Mouse (Mus musculus): Measurements from ENCODE around the gene Limch1. TPM values are rescaled to one million over a fixed set of nuclear protein-coding genes. Genes with fewer than 3 reads are reported as not detected.

Gene Limch1
- polyA plus RNA-seq, 1 experiment from 2014 or later, result 35.1 TPM

DNA sequence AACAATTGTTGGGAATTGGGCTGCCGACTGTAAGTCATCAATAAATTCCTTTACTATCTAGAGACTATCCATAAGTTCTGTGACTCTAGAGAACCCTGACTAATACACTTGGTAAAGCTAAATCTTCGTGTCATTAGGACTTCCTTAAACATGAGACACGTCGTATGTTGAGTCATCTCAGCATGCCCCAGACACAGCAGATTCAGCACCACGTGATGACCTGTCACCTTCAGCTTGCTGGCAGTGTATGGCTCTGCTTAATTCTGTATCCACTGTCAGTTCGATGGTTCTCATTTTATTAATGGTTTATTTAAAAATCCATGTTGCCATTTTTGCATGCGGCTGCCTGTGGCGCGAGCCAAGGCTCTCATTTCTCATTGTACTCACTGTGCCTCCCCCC, 298.3 kb downstream of the Limch1 start:
- 83% methylated on average over 9 of the region's 9 CpGs for WGBS
- peaks cover 3% of the 10 kb centered on the region; the same call in 1 of the 2 replicates for H3K36me3 ChIP-seq
- no peak overlapping the region for H3K4me3 ChIP-seq (replicated peaks)
- no peak overlapping the region for H3K27ac ChIP-seq
- no peak for ATAC-seq (replicated peaks; ENCODE audit: low FRiP score)
- no peak overlapping the region for H3K9ac ChIP-seq
- no peak overlapping the region for H3K4me2 ChIP-seq
- H3K27me3 ChIP-seq, result no peaks in the 10 kb centered on the region
- no peaks in the 10 kb centered on the region for H3K9me3 ChIP-seq (replicated peaks)
- no peaks in the 10 kb centered on the region for H3K4me1 ChIP-seq

DNA sequence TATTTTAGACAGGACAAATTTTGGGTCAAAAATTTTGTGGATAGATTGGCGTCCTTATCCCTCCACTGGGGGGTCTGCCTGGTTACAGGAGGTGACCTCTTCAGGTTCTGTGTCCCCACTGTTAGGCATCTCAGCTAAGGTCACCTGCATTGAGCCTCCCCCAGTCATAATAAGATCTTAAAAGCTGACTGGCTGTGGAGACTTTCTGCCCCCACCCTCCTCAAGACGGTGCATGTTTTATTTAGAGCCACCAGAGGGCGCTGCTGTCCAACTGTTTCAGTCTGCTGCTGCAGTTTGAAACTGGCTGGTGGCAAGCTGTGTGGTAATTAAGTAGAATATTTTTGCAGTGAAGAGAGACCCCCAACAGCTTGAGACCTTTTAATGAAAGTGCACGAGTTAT, 302.4 kb downstream of the Limch1 start:
- Histone ChIP-seq H3K9me3 (replicated peaks) (no peaks in the 10 kb centered on the region), H3K27ac (no peak overlapping the region), H3K9ac (no peak overlapping the region), H3K27me3 (no peaks in the 10 kb centered on the region), H3K4me2 (no peak overlapping the region), H3K4me3 (replicated peaks) (no peak overlapping the region), H3K4me1 (no peaks in the 10 kb centered on the region), H3K36me3 (peaks cover 3% of the 10 kb centered on the region; the same call in 1 of the 2 replicates)
- no peak for ATAC-seq (replicated peaks; ENCODE audit: low FRiP score)
- 20% methylated on average over 4 of the region's 4 CpGs for WGBS

DNA sequence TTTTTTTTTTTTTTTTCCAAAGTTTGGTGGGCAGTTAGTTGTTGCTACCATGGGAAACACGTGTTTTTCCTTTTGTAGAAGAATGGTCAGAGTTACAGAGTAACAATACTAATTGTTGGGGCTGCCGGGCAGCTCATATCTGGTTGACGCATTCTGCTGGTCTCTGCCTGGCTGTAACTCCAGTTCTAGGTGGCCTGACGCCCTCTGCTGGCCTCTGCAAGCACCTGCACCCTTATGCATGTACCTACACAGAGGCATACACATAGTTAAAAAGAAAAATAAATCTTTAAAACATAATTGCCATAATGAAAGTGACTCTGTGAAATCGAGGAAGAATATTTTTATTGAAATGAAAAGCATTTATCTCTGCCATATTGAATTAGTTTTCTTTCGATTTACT, 312.2 kb downstream of the Limch1 start:
- Histone ChIP-seq H3K36me3 (peaks cover 2% of the 10 kb centered on the region; the same call in 1 of the 2 replicates), H3K4me2 (no peak overlapping the region), H3K9ac (no peak overlapping the region), H3K27me3 (no peaks in the 10 kb centered on the region), H3K27ac (no peak overlapping the region), H3K4me3 (replicated peaks) (no peak overlapping the region), H3K4me1 (no peaks in the 10 kb centered on the region), H3K9me3 (replicated peaks) (no peaks in the 10 kb centered on the region)
- no peak for ATAC-seq (replicated peaks; ENCODE audit: low FRiP score)
- WGBS, result 92% methylated on average over 6 of the region's 6 CpGs

DNA sequence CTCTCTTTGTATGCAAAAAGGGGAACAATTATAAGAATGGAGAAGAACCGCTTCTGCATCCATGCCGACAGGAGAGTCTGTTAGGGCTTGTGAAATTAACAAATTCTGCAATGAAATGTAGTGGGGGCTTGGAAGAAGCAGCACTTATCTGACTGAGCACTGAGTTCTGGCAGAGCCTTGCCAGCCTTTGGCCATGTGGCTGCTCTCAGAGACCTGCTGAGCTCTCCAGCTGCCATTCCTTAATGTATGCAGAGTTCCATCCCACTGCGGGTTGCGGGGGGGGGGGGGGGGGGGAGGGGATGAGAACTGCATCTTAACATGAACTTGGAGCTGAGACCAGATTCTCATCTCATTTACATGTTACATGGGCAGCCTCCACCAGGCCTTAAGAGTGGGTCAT, 314.9 kb downstream of the Limch1 start:
- WGBS, result 38% methylated on average over 4 of the region's 4 CpGs
- no peaks in the 10 kb centered on the region for H3K36me3 ChIP-seq
- no peaks in the 10 kb centered on the region for H3K27me3 ChIP-seq
- no peak overlapping the region for H3K9ac ChIP-seq
- no peak overlapping the region for H3K27ac ChIP-seq
- no peaks in the 10 kb centered on the region for H3K9me3 ChIP-seq (replicated peaks)
- no peak for ATAC-seq (replicated peaks; ENCODE audit: low FRiP score)
- no peak overlapping the region for H3K4me2 ChIP-seq
- no peaks in the 10 kb centered on the region for H3K4me1 ChIP-seq
- no peak overlapping the region for H3K4me3 ChIP-seq (replicated peaks)

DNA sequence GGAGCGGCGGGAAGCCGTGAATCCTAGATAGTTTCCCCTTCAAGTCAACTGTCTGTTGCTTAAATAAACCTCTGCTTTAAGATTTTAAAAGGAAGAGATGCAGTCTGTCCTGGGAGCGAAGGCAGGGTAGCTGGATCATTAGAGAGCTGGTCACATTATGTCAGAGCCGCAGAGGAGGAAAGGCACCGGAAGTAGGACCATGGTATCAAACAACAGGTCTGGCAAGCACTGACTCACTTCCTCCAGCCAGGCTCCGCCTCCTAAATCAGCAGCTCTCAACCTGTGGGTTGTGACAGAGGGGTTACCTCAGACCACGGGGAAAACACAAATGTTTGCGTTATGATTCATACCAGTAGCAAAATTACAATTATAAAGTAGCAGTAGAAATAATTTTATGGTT, 318.0 kb downstream of the Limch1 start:
- Histone ChIP-seq H3K36me3 (no peaks in the 10 kb centered on the region), H3K27ac (no peak overlapping the region), H3K9ac (no peak overlapping the region), H3K4me1 (no peaks in the 10 kb centered on the region), H3K4me3 (replicated peaks) (no peak overlapping the region), H3K27me3 (no peaks in the 10 kb centered on the region), H3K9me3 (replicated peaks) (no peaks in the 10 kb centered on the region), H3K4me2 (no peak overlapping the region)
- WGBS, result 70% methylated on average over 9 of the region's 9 CpGs
- ATAC-seq (replicated peaks; ENCODE audit: low FRiP score), result no peak

DNA sequence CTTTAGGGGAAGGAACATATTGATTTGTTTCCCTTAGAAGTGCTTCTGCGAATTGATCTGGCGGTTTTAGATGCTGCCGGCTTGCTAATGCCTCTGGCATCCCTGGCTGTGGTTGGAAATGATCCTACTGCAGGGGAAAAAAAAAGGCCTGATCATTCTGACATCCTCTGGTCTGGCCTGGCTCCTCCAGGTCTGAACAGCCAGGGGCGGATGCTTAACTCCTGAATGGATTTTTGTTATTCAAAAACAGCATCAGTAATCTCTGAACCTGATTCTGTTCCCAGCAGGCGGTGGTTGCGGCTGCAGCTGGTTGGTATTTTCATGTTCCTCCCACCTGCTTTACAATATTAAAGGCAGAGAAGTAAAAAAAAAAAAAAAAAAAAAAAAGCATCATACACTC, 337.5 kb downstream of the Limch1 start:
- no peak for ATAC-seq (replicated peaks; ENCODE audit: low FRiP score)
- Histone ChIP-seq H3K4me2 (no peak overlapping the region), H3K4me1 (no peaks in the 10 kb centered on the region), H3K9ac (no peak overlapping the region), H3K36me3 (no peaks in the 10 kb centered on the region), H3K9me3 (replicated peaks) (peaks cover 3% of the 10 kb centered on the region; the same call in 1 of the 2 replicates), H3K4me3 (replicated peaks) (no peak overlapping the region), H3K27me3 (peaks cover 63% of the 10 kb centered on the region), H3K27ac (no peak overlapping the region)
- WGBS, result 43% methylated on average over 6 of the region's 6 CpGs

DNA sequence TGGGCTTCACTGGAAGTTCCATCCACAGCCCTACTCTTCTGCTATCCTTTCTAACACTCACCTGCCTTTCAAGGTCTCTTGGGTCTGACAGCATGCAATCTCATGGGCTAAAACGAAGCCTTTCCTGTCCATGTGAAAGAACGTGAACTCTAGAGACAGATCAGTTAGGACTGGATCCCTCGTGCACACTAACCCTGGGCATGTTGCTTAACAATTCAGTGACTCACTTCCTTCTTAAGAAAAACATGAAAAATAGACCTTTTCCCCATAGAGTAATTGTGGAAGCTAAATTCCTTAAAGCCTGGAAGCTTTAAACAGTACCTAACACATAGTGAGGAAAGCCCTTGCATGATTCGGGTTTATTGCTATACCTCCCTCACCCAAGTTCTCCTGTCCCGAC, 345.2 kb downstream of the Limch1 start:
- Histone ChIP-seq H3K4me1 (peaks cover 3% of the 10 kb centered on the region), H3K36me3 (no peaks in the 10 kb centered on the region), H3K27ac (no peak overlapping the region), H3K9ac (no peak overlapping the region), H3K4me2 (no peak overlapping the region), H3K27me3 (peaks cover 85% of the 10 kb centered on the region), H3K9me3 (replicated peaks) (no peaks in the 10 kb centered on the region), H3K4me3 (replicated peaks) (no peak overlapping the region)
- no peak for ATAC-seq (replicated peaks; ENCODE audit: low FRiP score)
- WGBS, result 71% methylated on average over 5 of the region's 5 CpGs

DNA sequence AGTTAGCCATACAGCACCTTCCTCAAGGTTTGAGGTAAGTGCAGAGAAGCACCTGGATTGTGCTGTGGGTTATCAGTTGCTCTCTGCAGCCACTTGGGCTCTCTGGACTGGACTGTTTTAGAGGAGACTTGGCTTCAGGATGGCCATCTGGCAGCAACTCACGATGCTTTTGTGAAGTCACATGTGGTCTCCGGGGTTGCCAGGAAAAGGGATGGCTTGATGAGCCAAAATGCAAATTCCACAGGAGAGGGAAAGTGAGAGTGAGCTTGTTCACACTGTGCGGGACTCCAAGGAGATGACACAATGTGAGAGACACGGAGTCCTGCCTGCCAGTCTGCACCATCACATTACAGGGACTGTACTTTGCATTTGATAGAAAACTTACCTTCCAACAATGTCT, 346.1 kb downstream of the Limch1 start:
- Histone ChIP-seq H3K9ac (no peak overlapping the region), H3K4me1 (peaks cover 11% of the 10 kb centered on the region), H3K27me3 (peaks cover 92% of the 10 kb centered on the region), H3K4me2 (no peak overlapping the region), H3K9me3 (replicated peaks) (no peaks in the 10 kb centered on the region), H3K4me3 (replicated peaks) (no peak overlapping the region), H3K36me3 (no peaks in the 10 kb centered on the region), H3K27ac (no peak overlapping the region)
- WGBS, result 21% methylated on average over 4 of the region's 4 CpGs
- no peak for ATAC-seq (replicated peaks; ENCODE audit: low FRiP score)

DNA sequence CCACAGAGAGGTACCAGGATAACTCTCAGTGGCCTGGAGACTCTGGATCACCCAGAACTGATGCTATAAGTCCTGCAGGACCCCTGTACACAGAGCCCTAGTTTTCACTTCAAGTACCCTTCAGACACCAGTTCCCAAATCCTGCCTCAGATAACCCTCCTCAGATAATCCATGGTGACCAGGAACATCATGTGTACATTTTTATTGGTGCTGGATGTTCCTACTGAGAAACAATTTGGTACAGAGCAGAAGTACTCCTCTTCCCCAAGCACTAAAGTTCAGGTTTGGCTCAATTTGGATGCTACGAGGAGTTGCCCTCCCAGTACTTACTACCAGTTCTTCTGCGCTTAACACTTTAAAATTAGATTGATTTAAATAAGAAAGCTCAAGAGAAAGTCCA, 348.4 kb downstream of the Limch1 start:
- no peaks in the 10 kb centered on the region for H3K9me3 ChIP-seq (replicated peaks)
- H3K4me2 ChIP-seq, result no peak overlapping the region
- H3K36me3 ChIP-seq, result no peaks in the 10 kb centered on the region
- no peak overlapping the region for H3K27ac ChIP-seq
- H3K4me3 ChIP-seq (replicated peaks), result no peak overlapping the region
- no peak overlapping the region for H3K9ac ChIP-seq
- 6% methylated on average over 2 of the region's 2 CpGs for WGBS
- no peak for ATAC-seq (replicated peaks; ENCODE audit: low FRiP score)
- H3K4me1 ChIP-seq, result peaks cover 11% of the 10 kb centered on the region
- H3K27me3 ChIP-seq, result peaks cover 96% of the 10 kb centered on the region

DNA sequence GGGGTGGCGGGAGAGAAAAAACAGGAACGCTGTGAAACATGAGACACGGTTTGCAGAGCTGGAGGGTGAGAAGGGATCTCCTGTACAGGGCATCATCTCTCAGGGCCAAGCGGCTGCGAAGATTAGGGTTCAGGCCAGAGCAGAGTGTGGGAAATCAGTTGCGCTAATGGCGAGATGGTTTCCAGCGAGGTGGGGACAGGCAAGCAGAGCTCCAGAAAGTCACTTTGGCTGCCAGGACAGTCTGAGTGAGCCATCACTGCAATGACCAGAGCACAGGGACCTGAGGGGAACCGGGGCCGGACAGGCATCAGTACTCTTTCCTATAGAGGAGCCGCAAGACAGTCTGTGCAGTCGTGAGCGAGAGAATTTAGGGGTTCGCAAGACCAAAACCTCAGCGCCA, 349.5 kb downstream of the Limch1 start:
- H3K27ac ChIP-seq, result no peak overlapping the region
- H3K4me3 ChIP-seq (replicated peaks), result no peak overlapping the region
- peaks cover 11% of the 10 kb centered on the region for H3K4me1 ChIP-seq
- no peaks in the 10 kb centered on the region for H3K9me3 ChIP-seq (replicated peaks)
- ATAC-seq (replicated peaks; ENCODE audit: low FRiP score), result no peak
- H3K27me3 ChIP-seq, result peaks cover 98% of the 10 kb centered on the region
- H3K9ac ChIP-seq, result no peak overlapping the region
- no peak overlapping the region for H3K4me2 ChIP-seq
- WGBS, result 1% methylated on average over 15 of the region's 15 CpGs
- H3K36me3 ChIP-seq, result no peaks in the 10 kb centered on the region

DNA sequence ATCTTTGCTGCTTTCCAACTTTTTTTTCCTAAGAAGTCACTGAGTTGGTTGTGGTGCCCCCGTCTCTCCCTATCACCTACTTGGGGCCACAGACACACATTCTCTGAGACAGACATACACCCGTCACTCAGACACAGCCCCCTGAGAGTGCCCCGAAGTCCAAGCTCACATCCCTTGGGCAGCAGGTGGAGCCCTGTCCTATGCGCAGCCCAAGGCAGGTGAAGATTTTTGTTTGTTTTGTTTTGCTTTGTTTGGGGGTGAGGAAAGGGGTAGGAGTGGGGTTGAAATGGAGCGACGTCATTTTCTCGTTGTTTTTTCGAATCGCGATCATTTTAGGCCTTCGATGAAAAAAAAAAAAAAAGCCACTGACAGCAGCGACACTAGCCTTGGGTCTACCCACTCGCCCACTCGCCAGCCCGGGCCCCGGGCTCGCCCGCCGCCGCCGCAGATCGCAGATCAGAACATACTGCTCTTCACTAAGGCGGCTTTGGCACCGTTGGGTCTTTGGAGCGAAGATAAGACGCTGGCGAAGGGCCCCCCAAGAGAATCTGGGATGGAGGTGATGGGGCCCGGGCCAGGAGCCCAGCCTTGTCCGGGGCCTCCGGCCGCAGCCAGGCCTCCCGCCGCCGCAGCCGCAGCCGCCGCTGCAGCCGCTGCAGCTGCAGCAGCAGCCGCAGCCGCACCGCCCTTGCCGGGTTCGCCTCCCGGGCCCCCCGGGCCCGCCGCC, 350.2 kb downstream of the Limch1 start:
- Histone ChIP-seq H3K27me3 (peaks cover 98% of the 10 kb centered on the region), H3K4me1 (peaks cover 11% of the 10 kb centered on the region), H3K4me3 (replicated peaks) (peak overlapping the region; percentile 36), H3K27ac (no peak overlapping the region), H3K4me2 (peak overlapping the region; percentile 55), H3K9me3 (replicated peaks) (no peaks in the 10 kb centered on the region), H3K36me3 (no peaks in the 10 kb centered on the region), H3K9ac (no peak overlapping the region)
- under 1% methylated on average over 47 of the region's 47 CpGs for WGBS
- ATAC-seq (replicated peaks; ENCODE audit: low FRiP score), result no peak

DNA sequence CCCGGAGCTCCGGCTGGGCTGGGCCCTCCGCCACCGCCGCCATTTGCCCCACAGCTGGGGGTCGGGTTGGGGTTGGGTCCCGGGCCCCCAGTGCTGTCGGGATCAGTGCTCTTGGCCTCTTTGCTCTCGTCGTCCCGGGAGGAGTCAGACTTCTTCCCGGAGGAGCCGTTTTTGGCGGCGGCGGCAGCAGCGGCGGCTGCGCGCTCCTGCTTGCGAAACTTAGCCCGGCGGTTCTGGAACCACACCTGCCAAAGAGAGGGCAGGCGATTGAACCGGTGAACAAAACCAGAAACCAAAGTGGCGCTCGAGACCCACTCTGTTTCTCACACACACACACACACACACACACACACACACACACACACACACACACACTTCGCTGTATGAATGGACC, 350.7 kb downstream of the Limch1 start:
- H3K4me2 ChIP-seq, result peak overlapping the region; percentile 55
- WGBS, result under 1% methylated on average over 28 of the region's 28 CpGs
- peaks cover 98% of the 10 kb centered on the region for H3K27me3 ChIP-seq
- no peaks in the 10 kb centered on the region for H3K9me3 ChIP-seq (replicated peaks)
- H3K36me3 ChIP-seq, result no peaks in the 10 kb centered on the region
- peak overlapping the region; percentile 36 for H3K4me3 ChIP-seq (replicated peaks)
- no peak for ATAC-seq (replicated peaks; ENCODE audit: low FRiP score)
- no peak overlapping the region for H3K27ac ChIP-seq
- peaks cover 11% of the 10 kb centered on the region for H3K4me1 ChIP-seq
- H3K9ac ChIP-seq, result no peak overlapping the region
